Mouse (Mus musculus): ENCODE data around the gene Dmac1.

GRCm38 (mm10) chr4:75266773-75267550, 11.1 kb downstream of the Dmac1 start:
- TF ChIP-seq GATA1 (IDR thresholded peaks at IDR 0.05; ENCODE audit: low read length) (no peak), TAL1 (IDR thresholded peaks at IDR 0.05; ENCODE audit: low read length) (no peak)
